Mouse (Mus musculus): Measurements from ENCODE around the gene Os9. TPM values are rescaled to one million over a fixed set of nuclear protein-coding genes. Genes with fewer than 3 reads are reported as not detected.
"Not testable (repeated sequence)": the region's sequence is repeated elsewhere in the genome, so short reads cannot be mapped to it uniquely, and the experiment has no call there.

Gene Os9
- total and polyA plus RNA-seq, 3 experiments = 24.4 to 25.6 (median 25.1) TPM

DNA sequence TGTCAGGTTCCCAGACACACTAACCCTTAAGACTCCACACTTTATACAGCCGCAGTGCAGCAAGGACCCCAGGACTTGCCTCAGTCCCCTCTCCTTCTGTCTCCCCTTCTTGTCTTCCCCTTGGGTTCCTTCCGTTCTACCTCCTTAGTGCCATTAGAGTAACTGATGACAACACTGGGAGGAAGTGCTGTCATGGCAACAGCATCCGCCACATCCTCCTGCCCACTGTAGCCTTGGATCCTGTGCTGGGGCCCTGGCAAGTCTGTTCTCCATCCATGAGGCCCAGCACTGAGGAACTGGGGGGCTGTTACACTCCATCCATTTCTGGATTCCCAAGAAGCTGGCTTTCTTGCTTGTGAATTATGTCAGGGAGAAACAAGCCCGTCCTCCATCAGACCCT lies 44.8 kb downstream of the Os9 start:
- no peak for TF ChIP-seq CTCF (IDR thresholded peaks at IDR 0.05)
- no peak for TF ChIP-seq EP300 (IDR thresholded peaks at IDR 0.05; ENCODE audit: insufficient read depth, low read depth, low read length)
- no peak for TF ChIP-seq POLR2A (IDR thresholded peaks at IDR 0.05; ENCODE audit: insufficient read depth, low read depth, low read length)
- intact Hi-C loops (cut with DNase I) = no loop called here
- H3K4me1 ChIP-seq (ENCODE audit: control insufficient read depth, insufficient read depth, low read length) = no peaks in the 10 kb centered on the region; the same call in 1 of the 2 replicates
- no peaks in the 10 kb centered on the region for H3K79me2 ChIP-seq (replicated peaks; ENCODE audit: control insufficient read depth, insufficient read depth, low read length)
- H3K36me3 ChIP-seq (ENCODE audit: control insufficient read depth, insufficient read depth, low read length) = no peaks in the 10 kb centered on the region
- peak; percentile 25 to 36 for DNase-seq
- H3K9ac ChIP-seq (ENCODE audit: low read depth, low read length) = no peak overlapping the region
- H3K27me3 ChIP-seq (ENCODE audit: control insufficient read depth, insufficient read depth, low read length) = no peaks in the 10 kb centered on the region; the same call in 1 of the 2 replicates
- H3K4me3 ChIP-seq = no peak overlapping the region
- WGBS = 28% methylated on average over 4 of the region's 4 CpGs
- H3K27ac ChIP-seq = no peak overlapping the region

DNA sequence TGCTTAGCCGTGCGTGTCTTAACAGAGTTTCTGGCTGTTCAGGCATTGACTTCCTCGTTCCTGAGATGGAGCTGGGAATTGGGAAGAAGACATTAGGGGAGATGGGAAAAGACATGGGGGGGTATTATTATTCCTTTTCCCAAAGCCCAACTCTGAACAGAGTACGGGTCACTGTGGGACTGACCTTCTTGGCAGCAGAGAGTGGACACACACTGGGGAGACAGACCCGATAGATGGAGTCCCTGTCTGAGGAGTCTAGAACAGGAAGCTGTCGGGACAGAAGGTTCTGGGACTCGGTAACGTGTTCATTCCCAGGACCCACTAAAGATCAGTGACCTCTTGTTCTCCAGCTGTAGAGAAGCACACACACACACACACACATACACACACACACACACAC lies 45.3 kb downstream of the Os9 start:
- no peaks in the 10 kb centered on the region; the same call in 1 of the 2 replicates for H3K4me1 ChIP-seq (ENCODE audit: control insufficient read depth, insufficient read depth, low read length)
- H3K27me3 ChIP-seq (ENCODE audit: control insufficient read depth, insufficient read depth, low read length) = no peaks in the 10 kb centered on the region; the same call in 1 of the 2 replicates
- 45% methylated on average over 8 of the region's 8 CpGs for WGBS
- H3K4me3 ChIP-seq = no peak overlapping the region
- no peaks in the 10 kb centered on the region for H3K79me2 ChIP-seq (replicated peaks; ENCODE audit: control insufficient read depth, insufficient read depth, low read length)
- DNase-seq = peak in 1 of 2 experiments; percentile 28
- H3K36me3 ChIP-seq (ENCODE audit: control insufficient read depth, insufficient read depth, low read length) = no peaks in the 10 kb centered on the region
- TF ChIP-seq CTCF (IDR thresholded peaks at IDR 0.05) (no peak), POLR2A (IDR thresholded peaks at IDR 0.05; ENCODE audit: insufficient read depth, low read depth, low read length) (no peak), EP300 (IDR thresholded peaks at IDR 0.05; ENCODE audit: insufficient read depth, low read depth, low read length) (no peak)
- no peak overlapping the region for H3K9ac ChIP-seq (ENCODE audit: low read depth, low read length)
- H3K27ac ChIP-seq = no peak overlapping the region
- intact Hi-C loops (cut with DNase I) = no loop called here

DNA sequence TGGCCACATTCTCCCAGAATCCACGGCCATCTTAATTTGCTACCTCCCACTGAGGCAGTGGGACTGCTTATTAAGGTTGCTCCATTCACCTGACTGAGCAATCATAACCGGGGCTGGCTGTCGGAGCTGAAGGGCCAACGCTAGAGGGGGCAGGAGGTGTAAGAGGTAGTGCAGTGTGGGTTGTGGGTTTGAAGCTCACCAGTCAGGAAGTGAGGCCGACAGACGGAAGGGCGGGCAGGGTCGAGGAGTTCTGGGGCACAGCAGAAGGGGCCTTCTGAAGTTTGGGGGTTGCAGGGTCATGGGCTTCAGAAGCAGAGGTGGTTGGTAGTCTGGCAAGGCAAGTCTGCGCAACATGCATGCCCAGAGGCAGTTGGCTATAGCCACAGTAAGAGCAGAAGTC lies 45.9 kb downstream of the Os9 start, which contains the start of gene Agap2:
TSS of gene Agap2 (plus strand) at position 205 of the 400 bp plus-strand sequence.
- no peaks in the 10 kb centered on the region for H3K36me3 ChIP-seq (ENCODE audit: control insufficient read depth, insufficient read depth, low read length)
- TF ChIP-seq CTCF (IDR thresholded peaks at IDR 0.05) (no peak), POLR2A (IDR thresholded peaks at IDR 0.05; ENCODE audit: insufficient read depth, low read depth, low read length) (no peak), EP300 (IDR thresholded peaks at IDR 0.05; ENCODE audit: insufficient read depth, low read depth, low read length) (no peak)
- H3K27ac ChIP-seq = no peak within 1 kb of the TSS
- no peak within 1 kb of the TSS for H3K9ac ChIP-seq (ENCODE audit: low read depth, low read length)
- no peak within 1 kb of the TSS for H3K4me3 ChIP-seq
- WGBS = 50% methylated on average over 9 of the region's 9 CpGs
- H3K4me1 ChIP-seq (ENCODE audit: control insufficient read depth, insufficient read depth, low read length) = no peaks in the 10 kb centered on the region; the same call in 1 of the 2 replicates
- H3K27me3 ChIP-seq (ENCODE audit: control insufficient read depth, insufficient read depth, low read length) = no peaks in the 10 kb centered on the region; the same call in 1 of the 2 replicates
- DNase-seq = peak in 1 of 2 experiments; percentile 46
- H3K79me2 ChIP-seq (replicated peaks; ENCODE audit: control insufficient read depth, insufficient read depth, low read length) = no peaks in the 10 kb centered on the region
- intact Hi-C loops (cut with DNase I) = no loop called here

DNA sequence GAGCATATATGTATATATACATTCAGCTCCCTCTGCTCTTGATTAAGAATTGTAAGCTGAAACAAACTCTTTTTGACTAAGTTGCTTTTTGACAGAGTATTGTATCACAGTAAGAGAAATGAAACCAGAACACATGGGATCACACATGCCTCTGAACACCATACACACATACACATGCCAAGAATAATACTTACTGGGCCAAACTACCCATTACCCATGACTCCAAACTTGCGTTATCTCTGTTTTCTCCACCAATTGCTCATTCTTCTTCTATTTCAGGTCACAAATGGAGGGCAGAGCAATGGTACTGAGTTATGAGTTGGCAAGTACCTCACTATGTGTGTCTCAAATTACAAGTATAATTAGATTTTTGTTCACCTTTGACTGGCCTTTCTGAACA lies 47.0 kb downstream of the Os9 start:
- no peak overlapping the region for H3K9ac ChIP-seq (ENCODE audit: low read depth, low read length)
- no peak overlapping the region for H3K27ac ChIP-seq
- DNase-seq = no peak
- intact Hi-C loops (cut with DNase I) = no loop called here
- no peaks in the 10 kb centered on the region for H3K36me3 ChIP-seq (ENCODE audit: control insufficient read depth, insufficient read depth, low read length)
- H3K4me1 ChIP-seq (ENCODE audit: control insufficient read depth, insufficient read depth, low read length) = peaks cover 4% of the 10 kb centered on the region
- H3K79me2 ChIP-seq (replicated peaks; ENCODE audit: control insufficient read depth, insufficient read depth, low read length) = no peaks in the 10 kb centered on the region
- TF ChIP-seq EP300 (IDR thresholded peaks at IDR 0.05; ENCODE audit: insufficient read depth, low read depth, low read length) = no peak
- WGBS = 81% methylated on average over 1 of the region's 1 CpGs
- no peak overlapping the region for H3K4me3 ChIP-seq
- H3K27me3 ChIP-seq (ENCODE audit: control insufficient read depth, insufficient read depth, low read length) = no peaks in the 10 kb centered on the region; the same call in 1 of the 2 replicates

DNA sequence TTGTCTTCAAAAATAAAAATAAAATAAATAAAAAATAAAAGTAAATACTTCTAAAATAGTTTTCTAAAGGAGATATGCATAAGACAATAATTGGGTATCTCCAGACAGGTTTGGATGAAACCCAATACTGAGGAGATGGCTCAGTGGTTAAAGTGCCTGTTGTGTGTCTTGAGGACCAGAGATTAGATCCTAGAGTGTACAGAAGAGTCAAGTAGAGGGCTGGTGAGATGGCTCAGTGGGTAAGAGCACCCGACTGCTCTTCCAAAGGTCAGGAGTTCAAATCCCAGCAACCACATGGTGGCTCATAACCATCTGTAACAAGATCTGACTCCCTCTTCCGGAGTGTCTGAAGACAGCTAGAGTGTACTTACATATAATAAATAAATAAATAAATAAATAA lies 48.0 kb downstream of the Os9 start:
- H3K79me2 ChIP-seq (replicated peaks; ENCODE audit: control insufficient read depth, insufficient read depth, low read length); H3K4me1 ChIP-seq (ENCODE audit: control insufficient read depth, insufficient read depth, low read length); H3K27me3 ChIP-seq (ENCODE audit: control insufficient read depth, insufficient read depth, low read length); H3K36me3 ChIP-seq (ENCODE audit: control insufficient read depth, insufficient read depth, low read length); DNase-seq; H3K4me3 ChIP-seq; H3K27ac ChIP-seq; intact Hi-C loops (cut with DNase I); H3K9ac ChIP-seq (ENCODE audit: low read depth, low read length): not testable (repeated sequence)
- 71% methylated on average over 2 of the region's 2 CpGs for WGBS

DNA sequence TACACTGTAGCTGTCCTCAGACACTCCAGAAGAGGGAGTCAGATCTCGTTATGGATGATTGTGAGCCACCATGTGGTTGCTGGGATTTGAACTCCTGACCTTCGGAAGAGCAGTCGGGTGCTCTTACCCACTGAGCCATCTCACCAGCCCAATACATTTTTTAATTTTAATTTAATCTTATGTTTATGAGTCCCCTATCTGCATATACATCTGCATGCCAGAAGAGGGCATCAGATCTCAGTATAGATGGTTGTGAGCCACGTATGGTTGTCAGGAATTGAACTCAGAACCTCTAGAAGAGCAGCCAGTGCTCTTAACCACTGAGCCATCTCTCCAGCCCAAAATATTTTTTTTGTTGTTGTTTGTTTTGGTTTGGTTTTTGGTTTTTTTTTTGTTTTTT lies 48.7 kb downstream of the Os9 start:
- 87% methylated on average over 4 of the region's 4 CpGs for WGBS

More for the DNA sequence above, 48.7 kb downstream of the Os9 start:
- H3K27me3 ChIP-seq (ENCODE audit: control insufficient read depth, insufficient read depth, low read length); intact Hi-C loops (cut with DNase I); H3K27ac ChIP-seq; H3K9ac ChIP-seq (ENCODE audit: low read depth, low read length); H3K36me3 ChIP-seq (ENCODE audit: control insufficient read depth, insufficient read depth, low read length); H3K79me2 ChIP-seq (replicated peaks; ENCODE audit: control insufficient read depth, insufficient read depth, low read length); DNase-seq; H3K4me3 ChIP-seq; H3K4me1 ChIP-seq (ENCODE audit: control insufficient read depth, insufficient read depth, low read length): not testable (repeated sequence)
- TF ChIP-seq CTCF (IDR thresholded peaks at IDR 0.05) = peak; percentile 25; the same call in 1 of the 2 replicates
